Mouse (Mus musculus): ENCODE measurements at regions not wholly inside any gene's neighbourhood (a gene's known extent, or its start where the extent isn't known, plus 50 kb on each side); places are given as distances from the start of the nearest gene placed in this dataset.
"Not testable (repeated sequence)": the region's sequence is repeated elsewhere in the genome, so short reads cannot be mapped to it uniquely, and the experiment has no call there.

- no CpG with 5 or more reads among the region's 1 CpGs for WGBS
- H3K27me3 ChIP-seq (replicated peaks; ENCODE audit: control insufficient read depth, insufficient read depth, low read length); DNase-seq (ENCODE audit: low spot score); H3K9me3 ChIP-seq (replicated peaks; ENCODE audit: control insufficient read depth, low read length); ATAC-seq; H3K27ac ChIP-seq (ENCODE audit: low read depth, low read length); H3K9ac ChIP-seq (ENCODE audit: low read length); H3K36me3 ChIP-seq (ENCODE audit: control insufficient read depth, insufficient read depth, low read length); H3K4me1 ChIP-seq (ENCODE audit: control insufficient read depth, insufficient read depth, low read length); H3K4me3 ChIP-seq (ENCODE audit: low read depth, low read length); H3K4me2 ChIP-seq (ENCODE audit: low read length): not testable (repeated sequence)
These were observed 1054.6 kb upstream of the Rag2 start for GRCm38 (mm10) chr2:100569891-100570290.

GRCm38 (mm10) chr2:100590643-100591042 lies 1033.9 kb upstream of the Rag2 start:
- not testable (repeated sequence) for H3K27me3 ChIP-seq (replicated peaks; ENCODE audit: control insufficient read depth, insufficient read depth, low read length); H3K9ac ChIP-seq (ENCODE audit: low read length)
- peak; percentile 63; the same call in 1 of the 2 replicates for ATAC-seq

GRCm38 (mm10) chr2:100626183-100626582 lies 998.3 kb upstream of the Rag2 start:
- not testable (repeated sequence) for H3K9me3 ChIP-seq (replicated peaks; ENCODE audit: control insufficient read depth, low read length); H3K9ac ChIP-seq (ENCODE audit: low read length); H3K4me2 ChIP-seq (ENCODE audit: low read length); H3K36me3 ChIP-seq (ENCODE audit: control insufficient read depth, insufficient read depth, low read length); H3K27ac ChIP-seq (ENCODE audit: low read depth, low read length); DNase-seq (ENCODE audit: low spot score); H3K4me3 ChIP-seq (ENCODE audit: low read depth, low read length); H3K4me1 ChIP-seq (ENCODE audit: control insufficient read depth, insufficient read depth, low read length); H3K27me3 ChIP-seq (replicated peaks; ENCODE audit: control insufficient read depth, insufficient read depth, low read length); ATAC-seq
- WGBS: no CpG with 5 or more reads among the region's 1 CpGs

More at GRCm38 (mm10) chr2:100590643-100591042, 1033.9 kb upstream of the Rag2 start:
- H3K27ac ChIP-seq (ENCODE audit: low read depth, low read length); H3K9me3 ChIP-seq (replicated peaks; ENCODE audit: control insufficient read depth, low read length); H3K4me3 ChIP-seq (ENCODE audit: low read depth, low read length); H3K4me2 ChIP-seq (ENCODE audit: low read length); H3K36me3 ChIP-seq (ENCODE audit: control insufficient read depth, insufficient read depth, low read length); DNase-seq (ENCODE audit: low spot score); H3K4me1 ChIP-seq (ENCODE audit: control insufficient read depth, insufficient read depth, low read length): not testable (repeated sequence)

GRCm38 (mm10) chr2:100652742-100653141 lies 971.8 kb upstream of the Rag2 start:
- not testable (repeated sequence) for H3K4me2 ChIP-seq (ENCODE audit: low read length); ATAC-seq; H3K36me3 ChIP-seq (ENCODE audit: control insufficient read depth, insufficient read depth, low read length); H3K27me3 ChIP-seq (replicated peaks; ENCODE audit: control insufficient read depth, insufficient read depth, low read length); H3K27ac ChIP-seq (ENCODE audit: low read depth, low read length); DNase-seq (ENCODE audit: low spot score); H3K4me1 ChIP-seq (ENCODE audit: control insufficient read depth, insufficient read depth, low read length); H3K9me3 ChIP-seq (replicated peaks; ENCODE audit: control insufficient read depth, low read length); H3K4me3 ChIP-seq (ENCODE audit: low read depth, low read length); H3K9ac ChIP-seq (ENCODE audit: low read length)
- WGBS: no CpG with 5 or more reads among the region's 3 CpGs

GRCm38 (mm10) chr2:100671384-100672039 lies 953.0 kb upstream of the Rag2 start:
- WGBS: no CpG with 5 or more reads among the region's 1 CpGs
- DNase-seq (ENCODE audit: low spot score); H3K27ac ChIP-seq (ENCODE audit: low read depth, low read length): not testable (repeated sequence)

GRCm38 (mm10) chr2:100708395-100708794 lies 916.1 kb upstream of the Rag2 start:
- DNase-seq (ENCODE audit: low spot score); H3K4me2 ChIP-seq (ENCODE audit: low read length); H3K9me3 ChIP-seq (replicated peaks; ENCODE audit: control insufficient read depth, low read length); ATAC-seq; H3K9ac ChIP-seq (ENCODE audit: low read length); H3K4me3 ChIP-seq (ENCODE audit: low read depth, low read length); H3K4me1 ChIP-seq (ENCODE audit: control insufficient read depth, insufficient read depth, low read length); H3K36me3 ChIP-seq (ENCODE audit: control insufficient read depth, insufficient read depth, low read length); H3K27ac ChIP-seq (ENCODE audit: low read depth, low read length); H3K27me3 ChIP-seq (replicated peaks; ENCODE audit: control insufficient read depth, insufficient read depth, low read length): not testable (repeated sequence)
- WGBS: no CpG with 5 or more reads among the region's 1 CpGs

More at GRCm38 (mm10) chr2:100671384-100672039, 953.0 kb upstream of the Rag2 start:
- H3K9ac ChIP-seq (ENCODE audit: low read length); H3K27me3 ChIP-seq (replicated peaks; ENCODE audit: control insufficient read depth, insufficient read depth, low read length); H3K4me1 ChIP-seq (ENCODE audit: control insufficient read depth, insufficient read depth, low read length); H3K4me3 ChIP-seq (ENCODE audit: low read depth, low read length); ATAC-seq; H3K9me3 ChIP-seq (replicated peaks; ENCODE audit: control insufficient read depth, low read length); H3K36me3 ChIP-seq (ENCODE audit: control insufficient read depth, insufficient read depth, low read length); H3K4me2 ChIP-seq (ENCODE audit: low read length): not testable (repeated sequence)

- not testable (repeated sequence) for ATAC-seq; H3K4me2 ChIP-seq (ENCODE audit: low read length)
- WGBS: no CpG with 5 or more reads among the region's 1 CpGs
These were observed 881.2 kb upstream of the Rag2 start for GRCm38 (mm10) chr2:100743294-100743693.

GRCm38 (mm10) chr2:100755033-100755432 lies 869.5 kb upstream of the Rag2 start:
- H3K9me3 ChIP-seq (replicated peaks; ENCODE audit: control insufficient read depth, low read length); H3K36me3 ChIP-seq (ENCODE audit: control insufficient read depth, insufficient read depth, low read length); H3K27ac ChIP-seq (ENCODE audit: low read depth, low read length); H3K4me1 ChIP-seq (ENCODE audit: control insufficient read depth, insufficient read depth, low read length); H3K27me3 ChIP-seq (replicated peaks; ENCODE audit: control insufficient read depth, insufficient read depth, low read length); DNase-seq (ENCODE audit: low spot score); H3K4me3 ChIP-seq (ENCODE audit: low read depth, low read length); ATAC-seq; H3K9ac ChIP-seq (ENCODE audit: low read length); H3K4me2 ChIP-seq (ENCODE audit: low read length): not testable (repeated sequence)

More at GRCm38 (mm10) chr2:100743294-100743693, 881.2 kb upstream of the Rag2 start:
- H3K27me3 ChIP-seq (replicated peaks; ENCODE audit: control insufficient read depth, insufficient read depth, low read length); H3K9me3 ChIP-seq (replicated peaks; ENCODE audit: control insufficient read depth, low read length); H3K4me1 ChIP-seq (ENCODE audit: control insufficient read depth, insufficient read depth, low read length); H3K9ac ChIP-seq (ENCODE audit: low read length); H3K36me3 ChIP-seq (ENCODE audit: control insufficient read depth, insufficient read depth, low read length); H3K27ac ChIP-seq (ENCODE audit: low read depth, low read length); H3K4me3 ChIP-seq (ENCODE audit: low read depth, low read length); DNase-seq (ENCODE audit: low spot score): not testable (repeated sequence)

GRCm38 (mm10) chr2:100785392-100785791 lies 839.1 kb upstream of the Rag2 start:
- H3K9ac ChIP-seq (ENCODE audit: low read length): no peak overlapping the region
- H3K9me3 ChIP-seq (replicated peaks; ENCODE audit: control insufficient read depth, low read length): no peaks in the 10 kb centered on the region
- ATAC-seq (no peak), DNase-seq (ENCODE audit: low spot score) (peak; percentile 7)
- H3K27me3 ChIP-seq (replicated peaks; ENCODE audit: control insufficient read depth, insufficient read depth, low read length): no peaks in the 10 kb centered on the region
- 57% methylated on average over 2 of the region's 2 CpGs for WGBS
- no peak overlapping the region for H3K27ac ChIP-seq (ENCODE audit: low read depth, low read length)
- H3K4me3 ChIP-seq (ENCODE audit: low read depth, low read length): no peak overlapping the region
- H3K36me3 ChIP-seq (ENCODE audit: control insufficient read depth, insufficient read depth, low read length): no peaks in the 10 kb centered on the region
- no peak overlapping the region for H3K4me2 ChIP-seq (ENCODE audit: low read length)
- no peaks in the 10 kb centered on the region for H3K4me1 ChIP-seq (ENCODE audit: control insufficient read depth, insufficient read depth, low read length)
